Mouse (Mus musculus) right cerebral cortex, postnatal 10 days (tissue): ENCODE results near the gene Dnajb6.

Experiments
- DNase-seq, 2 experiments: peaks; one replicate each; pipeline ENCODE4 v3.0.0; 2021; ENCODE audit warnings: low spot score in 2 of 2

Gene Dnajb6

GRCm38 (mm10) chr5:29848091-29848490, 112.6 kb downstream of the Dnajb6 start:
- no peak for DNase-seq

GRCm38 (mm10) chr5:29852376-29852775, 116.9 kb downstream of the Dnajb6 start:
- no peak for DNase-seq

GRCm38 (mm10) chr5:29853035-29853434, 117.5 kb downstream of the Dnajb6 start:
- DNase-seq = no peak

GRCm38 (mm10) chr5:29854376-29854775, 118.9 kb downstream of the Dnajb6 start:
- DNase-seq = no peak

- DNase-seq = no peak
These were observed 119.5 kb downstream of the Dnajb6 start for GRCm38 (mm10) chr5:29854971-29855370.

GRCm38 (mm10) chr5:29861522-29861921, 126.0 kb downstream of the Dnajb6 start:
- DNase-seq = no peak

GRCm38 (mm10) chr5:29862388-29862787, 126.9 kb downstream of the Dnajb6 start:
- DNase-seq = no peak

- DNase-seq = no peak
These were observed 128.8 kb downstream of the Dnajb6 start for GRCm38 (mm10) chr5:29864291-29864737.

- DNase-seq = no peak
These were observed 129.5 kb downstream of the Dnajb6 start for GRCm38 (mm10) chr5:29864994-29865393.
